Mouse (Mus musculus) heart, postnatal 10 days (tissue): ENCODE measurements around the gene Gbp7. TPM values are rescaled to one million over a fixed set of nuclear protein-coding genes. Genes with fewer than 3 reads are reported as not detected.
"Not testable (repeated sequence)": the region's sequence is repeated elsewhere in the genome, so short reads cannot be mapped to it uniquely, and the experiment has no call there.

Experiments
- DNase-seq, 2 experiments: peaks; one replicate each; pipeline ENCODE4 v3.0.0; 2021
- intact Hi-C: fragments of 180-260 bp; cut with DNase I; formaldehyde crosslinking; loops from one replicate; pipeline ENCODE4 v1.15.1; 2025
- total RNA-seq, 2 experiments: library from RNA; stranded (reverse); gene quantifications; 2 replicates each; pipeline ENCODE4 v1.2.3; 2021

Gene Gbp7
- total RNA-seq, 2 experiments from 2014 or later: 7.1 to 10.5 TPM

DNA sequence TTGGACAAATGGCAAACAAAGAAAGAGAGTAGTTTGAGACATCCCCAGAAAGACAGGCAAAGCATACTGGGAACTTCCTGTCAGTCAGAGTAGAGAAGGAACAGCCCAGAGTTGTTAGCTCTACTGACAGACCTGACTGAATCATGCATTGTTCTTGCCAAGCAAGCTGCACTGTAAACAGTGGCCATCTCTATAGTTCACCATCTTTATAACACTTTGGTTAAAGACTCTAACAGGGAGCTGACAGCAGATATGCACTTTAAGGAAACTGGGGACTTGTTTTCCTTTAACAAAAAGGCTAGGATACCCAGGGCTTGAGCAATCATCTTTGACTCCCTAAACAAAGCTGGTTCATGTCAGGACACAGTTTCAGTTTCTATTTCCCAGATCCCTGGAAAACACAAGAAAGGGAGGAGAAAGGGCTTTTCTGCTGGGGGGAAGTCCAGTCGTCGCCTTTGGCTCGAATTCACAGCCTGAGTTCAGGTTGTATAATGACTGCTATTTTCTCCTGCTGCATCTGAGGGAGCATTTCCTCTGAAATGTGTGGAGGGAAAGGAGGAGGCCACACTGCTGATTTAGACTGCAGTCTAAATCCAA lies 29.6 kb downstream of the Gbp7 start, which contains the start of gene Gbp3:
Gene Gbp3, plus strand, starts transcription at position 395 of the 597 bp plus-strand sequence.
- intact Hi-C loops: loop anchor here (1.0 to 5.0 kb wide), 4 partner anchors 29 to 148 kb away; partner anchors contain the start of gene Gbp7
- DNase-seq: peak; percentile 59 to 68

DNA sequence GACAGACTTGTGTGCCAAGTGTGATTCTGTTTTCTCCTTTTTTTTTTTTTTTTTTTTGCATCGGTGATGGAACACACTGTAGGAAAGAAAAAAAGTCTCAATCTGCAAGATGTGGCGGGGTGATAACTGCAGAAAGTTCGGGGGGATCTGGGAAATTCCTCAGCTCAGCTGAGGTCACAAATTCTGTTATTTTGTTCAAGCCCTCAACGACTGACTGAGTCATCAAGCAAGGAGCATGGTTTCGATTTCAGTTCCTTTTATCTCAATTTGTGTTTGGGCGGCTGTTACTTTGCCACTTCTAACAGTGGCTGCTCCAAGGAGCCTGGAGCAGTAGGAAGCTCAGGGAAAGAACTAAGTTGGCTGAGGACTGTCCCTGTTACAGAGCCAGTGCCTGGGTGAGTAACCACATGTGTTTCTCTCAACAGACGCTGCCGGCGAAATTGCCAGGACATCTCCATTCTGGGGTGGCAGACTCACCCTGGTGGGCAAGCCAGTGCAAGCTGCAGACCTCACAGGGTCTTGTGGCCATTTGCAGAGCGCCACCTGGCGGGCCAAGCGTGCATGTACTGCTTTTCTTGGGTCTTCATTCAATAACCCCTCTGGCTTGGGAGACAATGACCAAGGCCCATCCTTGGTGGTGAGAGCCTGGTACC lies 30.3 kb downstream of the Gbp7 start:
- intact Hi-C loops: loop anchor here (1.0 to 5.0 kb wide), 4 partner anchors 30 to 147 kb away; partner anchors contain the start of gene Gbp7
- peak; percentile 88 to 92 for DNase-seq

DNA sequence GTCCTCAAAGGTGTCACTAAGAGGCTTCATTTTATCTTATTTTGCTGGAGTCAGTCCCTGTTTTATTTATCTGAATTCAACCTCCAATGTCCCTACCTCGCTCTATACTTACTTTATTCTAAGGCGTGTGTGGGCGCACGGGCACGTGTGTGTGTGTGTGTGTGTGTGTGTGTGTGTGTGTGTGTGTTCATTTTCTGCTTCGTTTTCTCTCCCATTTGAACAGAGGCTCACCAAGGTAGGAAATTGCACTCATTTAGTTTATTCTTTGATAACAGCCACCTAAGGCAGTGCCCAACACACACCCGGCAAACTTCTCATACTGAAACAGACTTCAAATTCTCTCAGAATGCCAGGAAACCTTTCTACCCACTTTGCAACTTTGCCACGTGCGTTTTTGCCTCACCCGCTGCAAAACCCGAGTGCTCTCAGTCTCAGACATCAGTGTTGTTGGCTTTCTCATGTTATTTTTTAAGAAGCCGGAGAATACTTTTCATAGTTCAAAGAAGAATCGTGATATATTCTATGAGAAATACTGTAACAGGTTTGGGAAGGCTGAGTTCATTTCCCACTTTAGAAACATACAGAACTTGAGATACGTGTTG lies 31.0 kb downstream of the Gbp7 start:
- no peak for DNase-seq
- intact Hi-C loops: loop anchor here (2.0 to 5.0 kb wide), 2 partner anchors 30 to 146 kb away; partner anchors contain the start of gene Gbp7

DNA sequence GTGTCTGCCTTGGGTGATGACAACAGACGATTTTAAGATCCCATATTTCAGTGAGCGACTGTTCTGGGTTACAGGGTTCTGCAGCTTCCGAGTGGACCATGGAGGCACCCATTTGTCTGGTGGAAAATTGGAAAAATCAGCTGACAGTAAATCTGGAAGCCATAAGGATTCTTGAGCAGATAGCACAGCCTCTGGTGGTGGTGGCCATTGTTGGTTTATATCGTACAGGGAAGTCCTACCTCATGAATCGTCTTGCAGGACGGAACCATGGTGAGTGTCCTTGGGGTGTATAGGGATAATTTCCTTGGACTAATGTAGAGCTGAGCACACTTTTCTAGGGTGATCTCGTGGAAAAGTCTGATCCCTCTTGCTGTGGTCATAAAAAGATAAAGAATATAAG lies 31.5 kb downstream of the Gbp7 start:
- DNase-seq: no peak
- intact Hi-C loops: loop anchor here (2.0 to 5.0 kb wide), 2 partner anchors 31 to 146 kb away; partner anchors contain the start of gene Gbp7

DNA sequence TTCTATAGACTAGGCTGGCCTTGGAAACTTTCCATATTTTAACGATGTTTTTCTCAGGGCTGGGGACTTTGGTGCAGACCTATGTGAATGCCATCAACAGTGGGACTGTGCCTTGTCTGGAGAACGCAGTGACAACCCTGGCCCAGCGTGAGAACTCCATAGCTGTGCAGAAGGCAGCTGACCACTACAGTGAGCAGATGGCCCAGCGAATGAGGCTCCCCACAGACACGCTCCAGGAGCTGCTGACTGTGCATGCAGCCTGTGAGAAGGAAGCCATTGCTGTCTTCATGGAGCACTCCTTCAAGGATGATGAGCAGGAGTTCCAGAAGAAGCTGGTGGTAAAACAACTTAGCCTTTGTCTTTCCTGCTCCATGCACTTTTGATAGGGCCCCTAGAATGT lies 37.3 kb downstream of the Gbp7 start:
- intact Hi-C loops, DNase-seq: not testable (repeated sequence)

DNA sequence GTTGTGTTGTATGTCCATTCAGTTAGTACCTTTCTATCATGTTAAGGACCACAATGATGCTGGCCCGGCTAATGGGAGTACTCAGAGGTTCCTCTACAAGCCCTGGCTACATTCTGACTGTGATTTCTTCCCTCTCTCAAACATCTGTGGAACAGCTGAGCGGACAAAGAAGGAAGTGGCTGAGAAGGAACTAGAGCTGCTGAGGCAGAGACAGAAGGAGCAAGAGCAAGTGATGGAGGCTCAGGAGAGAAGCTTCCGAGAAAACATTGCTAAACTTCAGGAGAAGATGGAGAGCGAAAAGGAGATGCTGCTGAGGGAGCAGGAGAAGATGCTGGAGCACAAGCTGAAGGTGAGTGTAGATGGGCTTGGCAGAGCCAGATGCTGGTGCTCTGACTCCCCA lies 40.6 kb downstream of the Gbp7 start:
- intact Hi-C loops: no loop called here
- DNase-seq: no peak

DNA sequence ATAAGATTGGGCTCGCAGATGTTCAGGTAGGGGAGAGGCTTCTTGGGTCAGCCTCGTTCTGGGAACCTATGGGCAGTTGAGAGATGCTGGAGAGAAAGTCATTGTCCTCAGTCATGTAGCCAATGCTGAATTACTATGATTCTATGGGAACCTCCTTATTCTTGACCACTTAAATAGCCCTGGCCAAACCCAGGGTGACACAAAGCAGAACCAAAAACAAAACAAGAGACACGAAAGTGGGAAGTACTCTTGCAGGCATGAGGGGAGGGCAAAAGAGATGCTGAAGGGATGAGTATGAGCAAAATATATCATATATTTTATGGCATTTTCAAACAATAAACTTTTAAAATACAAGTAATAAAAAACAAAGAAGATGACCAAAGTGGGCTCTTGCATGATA lies 47.0 kb downstream of the Gbp7 start:
- DNase-seq: no peak
- intact Hi-C loops: no loop called here

DNA sequence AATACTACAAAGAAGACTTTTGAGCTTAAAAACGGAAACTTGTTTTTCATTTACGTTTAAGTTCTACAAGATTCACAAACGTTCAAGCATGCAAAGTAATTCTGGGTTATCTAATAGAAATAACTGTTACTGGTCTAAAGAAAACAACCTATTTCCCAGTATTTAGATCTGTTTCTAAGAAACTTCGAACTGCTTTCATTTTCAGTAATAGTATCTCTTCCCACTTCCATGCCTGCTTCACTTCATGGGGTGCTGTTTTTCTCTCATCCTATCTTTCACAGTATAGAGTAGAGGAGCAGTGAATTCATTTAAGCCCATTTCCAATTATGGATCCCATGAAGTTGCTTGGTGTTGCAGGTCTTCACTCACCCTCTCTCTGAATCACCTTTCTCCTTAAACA lies 48.2 kb downstream of the Gbp7 start:
- intact Hi-C loops: no loop called here
- no peak for DNase-seq

DNA sequence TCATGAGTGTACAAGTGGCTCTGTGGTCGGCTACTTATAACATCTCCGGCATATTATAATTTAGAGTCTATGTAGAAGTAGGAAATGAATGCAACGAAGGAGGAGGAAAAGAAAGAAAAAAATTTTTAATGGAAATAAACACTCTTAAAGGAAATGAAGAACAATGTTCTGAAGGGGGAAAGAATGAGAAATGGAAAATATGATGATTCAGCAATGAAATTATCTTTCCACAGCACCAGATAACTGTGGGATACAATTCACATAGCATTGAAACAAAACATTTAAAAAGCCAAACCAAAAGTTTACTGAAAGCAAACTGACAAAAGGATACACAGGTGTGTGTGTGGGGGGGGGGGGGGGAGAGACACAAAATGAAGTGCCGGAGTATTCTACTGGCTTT lies 52.9 kb downstream of the Gbp7 start:
- no peak for DNase-seq
- intact Hi-C loops: no loop called here

DNA sequence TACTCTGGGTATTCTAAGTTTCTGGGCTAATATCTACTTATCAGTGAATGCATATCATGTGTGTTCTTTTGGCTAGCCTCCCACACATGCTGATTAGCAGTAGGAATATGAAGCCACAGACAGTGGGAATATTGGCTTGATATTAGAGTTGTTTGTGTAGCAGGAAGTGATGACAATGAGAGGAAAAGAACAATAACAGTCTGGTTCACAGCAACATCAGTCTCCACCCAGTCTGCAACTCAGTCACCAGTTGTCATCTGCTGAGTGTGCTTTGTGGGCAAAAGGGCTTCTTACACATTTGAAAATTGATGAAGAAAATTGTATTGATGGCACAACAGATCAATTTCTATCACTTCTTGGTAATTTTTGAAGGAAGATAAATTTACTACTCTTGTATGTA lies 57.2 kb downstream of the Gbp7 start:
- DNase-seq: peak in 1 of 2 experiments; percentile 4
- intact Hi-C loops: no loop called here

DNA sequence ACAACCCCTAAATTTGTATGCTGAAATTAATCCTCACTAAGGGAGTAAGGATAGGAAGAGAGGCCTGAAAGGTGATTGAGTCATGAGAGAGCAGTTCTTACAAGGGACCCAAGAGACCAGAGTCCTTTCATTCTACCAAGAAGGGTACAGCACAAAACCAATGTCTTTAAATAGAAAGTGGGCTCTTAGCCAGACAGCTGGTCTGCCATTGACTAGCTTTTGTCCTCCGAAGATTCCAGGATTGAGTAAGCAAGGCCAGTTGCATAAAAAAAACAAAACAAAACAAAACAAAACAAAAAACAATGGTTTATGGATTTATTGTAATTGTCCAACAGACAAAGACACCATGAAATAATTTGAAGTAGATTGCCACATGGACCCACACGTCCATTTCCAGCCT lies 58.7 kb downstream of the Gbp7 start:
- intact Hi-C loops: no loop called here
- peak; percentile 9 to 23 for DNase-seq

DNA sequence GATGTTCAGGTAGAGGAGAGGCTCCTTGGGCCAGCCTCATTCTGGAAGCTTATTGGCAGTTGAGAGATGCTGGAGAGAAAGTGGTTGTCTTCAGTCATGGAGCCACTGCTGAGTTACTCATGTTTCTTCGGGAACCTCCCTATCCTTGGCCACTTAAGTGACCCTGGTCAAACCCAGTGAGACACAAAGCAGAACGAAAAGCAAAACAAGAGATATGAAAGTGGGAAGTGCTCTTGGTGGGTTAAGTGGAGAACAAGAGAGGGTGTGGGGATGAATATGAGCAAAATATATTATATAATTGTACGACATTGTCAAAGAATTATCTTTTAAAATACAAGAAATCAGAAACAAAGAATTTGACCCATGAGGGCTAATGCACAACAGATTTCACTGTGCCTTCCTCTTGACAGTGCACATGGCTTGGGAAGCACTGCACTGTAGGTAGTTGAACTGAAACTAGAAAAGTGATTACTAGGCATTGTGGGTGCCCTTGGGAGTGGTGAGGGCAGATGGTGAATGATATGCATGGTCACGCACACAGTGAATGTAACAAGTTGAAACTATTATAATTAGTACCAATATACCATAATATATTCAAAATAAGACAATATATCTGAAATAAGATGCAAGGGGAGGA lies 60.4 kb downstream of the Gbp7 start:
- intact Hi-C loops: no loop called here
- DNase-seq: no peak

DNA sequence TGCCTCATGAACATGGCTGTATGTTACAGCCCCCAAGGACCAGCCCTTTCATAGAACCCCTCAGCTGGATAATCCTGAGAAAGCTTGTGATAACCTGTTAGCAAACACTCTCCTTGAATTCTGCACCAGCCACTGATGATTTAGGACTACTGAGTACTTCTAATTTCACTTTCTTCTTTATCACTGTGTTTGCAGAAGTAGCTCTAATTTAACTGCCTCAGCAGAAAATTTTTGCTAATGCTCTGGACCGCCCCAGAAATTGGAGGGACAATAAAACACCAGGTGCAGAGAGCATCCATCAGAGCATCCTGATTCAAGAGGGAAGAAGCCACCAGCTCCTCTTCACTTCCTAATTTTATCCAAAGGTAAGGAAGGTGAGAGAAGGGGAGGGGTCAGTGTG lies 64.4 kb downstream of the Gbp7 start, which contains the start of gene Gbp2b:
Gene Gbp2b, plus strand, starts transcription at position 301 of the 400 bp plus-strand sequence.
- DNase-seq: no peak
- intact Hi-C loops: no loop called here

DNA sequence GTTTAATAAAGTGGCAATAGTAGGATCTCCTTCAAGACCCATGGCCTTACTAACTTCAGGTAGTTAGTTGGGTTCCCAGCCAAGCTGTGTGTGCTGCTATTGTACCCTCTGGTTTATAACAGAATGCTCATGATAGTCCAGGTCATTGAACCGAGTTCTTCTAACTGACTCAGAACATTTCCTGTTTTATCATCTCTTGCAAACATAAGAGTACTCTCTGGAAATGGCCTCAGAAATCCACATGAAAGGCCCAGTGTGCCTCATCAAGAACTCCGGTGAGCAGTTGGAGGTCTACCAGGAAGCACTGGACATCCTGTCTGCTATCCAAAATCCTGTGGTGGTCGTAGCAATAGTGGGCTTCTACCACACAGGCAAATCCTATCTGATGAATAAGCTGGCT lies 67.8 kb downstream of the Gbp7 start:
- intact Hi-C loops: no loop called here
- DNase-seq: no peak

Other genes with a start within 250 kb of the Gbp7 start
- 100 to 1,000 TPM; 523 to 617 TPM for gene Pdlim5, start 134.6 kb upstream of the Gbp7 start, total RNA-seq
- gene Gbp5, start 36.4 kb upstream of the Gbp7 start, total RNA-seq: 1 to 10 TPM; 4.8 to 6.7 TPM
- 10 to 100 TPM in 1 of 2 experiments, 1 to 10 TPM in 1; 9.2 to 12.2 TPM for gene Gbp3, start 29.7 kb downstream of the Gbp7 start, total RNA-seq
- under 1 TPM; 0.12 TPM for gene Gbp2b, start 64.5 kb downstream of the Gbp7 start, total RNA-seq
- gene Gbp2, start 90.3 kb downstream of the Gbp7 start, total RNA-seq: 1 to 10 TPM; 7.3 to 9.5 TPM
- gene Kyat3, start 170.7 kb downstream of the Gbp7 start, total RNA-seq: 1 to 10 TPM; 3.8 to 6.1 TPM
- gene Gtf2b, start 234.7 kb downstream of the Gbp7 start, total RNA-seq: 10 to 100 TPM; 28.3 to 29.5 TPM